Mouse (Mus musculus) inflammation-experienced regulatory T-cells, adult 6 months (primary cell): ENCODE measurements around the gene Atg4a. TPM values are rescaled to one million over a fixed set of nuclear protein-coding genes. Genes with fewer than 3 reads are reported as not detected.

Experiments used
- ATAC-seq: one replicate; pipeline ENCODE4 v1.8.0; 2017
- polyA plus RNA-seq, 3 experiments: library from polyadenylated mRNA; unstranded; fragments of 100-300 nt; shearing (Covaris generic); gene quantifications; one replicate each; pipeline ENCODE4 v1.2.1; 2017

Atg4a gene
- polyA plus RNA-seq, 3 experiments from 2014 or later = 21.1 to 38.0 (median 35.3) TPM

- no peak for ATAC-seq
Observed at GRCm38 (mm10) chrX:141160371-141160770, 203.7 kb downstream of the Atg4a start.

GRCm38 (mm10) chrX:141165067-141165466 lies 208.4 kb downstream of the Atg4a start:
- ATAC-seq = no peak

GRCm38 (mm10) chrX:141175353-141175752 lies 218.6 kb downstream of the Atg4a start:
- no peak for ATAC-seq

- no peak for ATAC-seq
Observed at GRCm38 (mm10) chrX:141195036-141195435, 238.3 kb downstream of the Atg4a start.

- ATAC-seq = no peak
Observed at GRCm38 (mm10) chrX:141198993-141199392, 242.3 kb downstream of the Atg4a start.

- no peak for ATAC-seq
Observed at GRCm38 (mm10) chrX:141212802-141213201, 256.1 kb downstream of the Atg4a start.

Other genes starting within 250 kb of the Atg4a start
- under 1 TPM in 1 of 3 experiments, not detected in 2; 0.21 TPM for gene Tex13b, start 143.5 kb upstream of the Atg4a start, polyA plus RNA-seq
- not detected for gene Vsig1, start 49.3 kb upstream of the Atg4a start, polyA plus RNA-seq
- gene Psmd10, start 179 bp upstream of the Atg4a start, polyA plus RNA-seq = 10 to 100 TPM; 69.2 to 79.1 (median 74.9) TPM